Mouse (Mus musculus) erythroblast, embryonic 14.5 days (primary cell): ENCODE results near the gene Pdzd7.

ENCODE experiments used
- GATA1 ChIP-seq: IDR thresholded peaks from 2 replicates; pipeline ENCODE4 v1.6.1; 2012; ENCODE audit warnings: low read length, inconsistent platforms, mixed read lengths
- TAL1 ChIP-seq: IDR thresholded peaks from 3 replicates; pipeline ENCODE4 v1.6.1; 2012; ENCODE audit warnings: low read length, inconsistent platforms, mixed read lengths

- TF ChIP-seq GATA1 (no peak), TAL1 (no peak)
These were observed 5.3 kb downstream of the Pdzd7 start for GRCm38 (mm10) chr19:45040214-45040613.
